Mouse (Mus musculus): Measurements from ENCODE around the gene Snrpa. TPM values are rescaled to one million over a fixed set of nuclear protein-coding genes. Genes with fewer than 3 reads are reported as not detected.

The Snrpa gene
- polyA plus RNA-seq, 1 experiment: 228 TPM

DNA sequence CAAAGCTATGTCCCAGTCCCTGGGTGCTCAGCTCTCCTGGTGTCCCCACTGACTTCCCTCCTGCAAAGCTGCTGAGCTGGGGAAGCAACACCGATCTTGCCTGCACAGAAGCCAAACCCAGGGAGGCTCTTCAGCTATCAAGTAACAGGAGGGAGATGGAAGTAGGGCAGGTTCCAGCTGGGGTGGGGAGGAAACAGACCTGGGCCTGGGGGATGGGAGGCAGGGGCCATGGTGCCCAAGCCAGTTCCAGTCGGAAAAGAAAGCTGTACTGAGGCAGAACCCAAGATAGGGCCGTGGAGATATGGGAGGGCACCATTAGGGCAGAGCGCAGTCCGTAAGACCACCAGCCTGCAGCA is 32.6 kb downstream of the Snrpa start:
- H3K9me3 ChIP-seq (replicated peaks; ENCODE audit: control insufficient read depth, insufficient read depth, low read length, poor library complexity, severe bottlenecking): no peaks in the 10 kb centered on the region
- no peak overlapping the region for H3K4me3 ChIP-seq (ENCODE audit: low read depth, low read length)
- H3K4me1 ChIP-seq (ENCODE audit: control insufficient read depth, insufficient read depth, low read length): peaks cover 2% of the 10 kb centered on the region
- H3K9ac ChIP-seq (ENCODE audit: low read depth, poor library complexity, severe bottlenecking): no peak overlapping the region
- no peaks in the 10 kb centered on the region for H3K36me3 ChIP-seq (ENCODE audit: control insufficient read depth, insufficient read depth, low read length, poor library complexity, severe bottlenecking)
- TF ChIP-seq CTCF (IDR thresholded peaks at IDR 0.05; ENCODE audit: low read depth, low read length) (no peak), POLR2A (IDR thresholded peaks at IDR 0.05; ENCODE audit: insufficient read depth, low read length) (no peak), EP300 (IDR thresholded peaks at IDR 0.05; ENCODE audit: insufficient read depth, low read depth, low read length) (no peak)
- H3K27ac ChIP-seq (ENCODE audit: insufficient read depth, low read length): no peak overlapping the region
- no peaks in the 10 kb centered on the region for H3K27me3 ChIP-seq (ENCODE audit: control insufficient read depth, insufficient read depth, low read length, poor library complexity, severe bottlenecking)

GRCm38 (mm10) chr7:27162780-27163449 is 33.2 kb downstream of the Snrpa start:
- Histone ChIP-seq H3K9ac (ENCODE audit: low read depth, poor library complexity, severe bottlenecking) (no peak overlapping the region), H3K4me1 (ENCODE audit: control insufficient read depth, insufficient read depth, low read length) (peaks cover 2% of the 10 kb centered on the region), H3K9me3 (replicated peaks; ENCODE audit: control insufficient read depth, insufficient read depth, low read length, poor library complexity, severe bottlenecking) (no peaks in the 10 kb centered on the region), H3K27me3 (ENCODE audit: control insufficient read depth, insufficient read depth, low read length, poor library complexity, severe bottlenecking) (no peaks in the 10 kb centered on the region), H3K27ac (ENCODE audit: insufficient read depth, low read length) (no peak overlapping the region), H3K4me3 (ENCODE audit: low read depth, low read length) (no peak overlapping the region), H3K36me3 (ENCODE audit: control insufficient read depth, insufficient read depth, low read length, poor library complexity, severe bottlenecking) (no peaks in the 10 kb centered on the region)
- no peak for TF ChIP-seq EP300 (IDR thresholded peaks at IDR 0.05; ENCODE audit: insufficient read depth, low read depth, low read length)
- no peak for TF ChIP-seq POLR2A (IDR thresholded peaks at IDR 0.05; ENCODE audit: insufficient read depth, low read length)
- no peak for TF ChIP-seq CTCF (IDR thresholded peaks at IDR 0.05; ENCODE audit: low read depth, low read length)

- H3K4me1 ChIP-seq (ENCODE audit: control insufficient read depth, insufficient read depth, low read length): peaks cover 2% of the 10 kb centered on the region
- TF ChIP-seq EP300 (IDR thresholded peaks at IDR 0.05; ENCODE audit: insufficient read depth, low read depth, low read length): no peak
- TF ChIP-seq POLR2A (IDR thresholded peaks at IDR 0.05; ENCODE audit: insufficient read depth, low read length): no peak
- TF ChIP-seq CTCF (IDR thresholded peaks at IDR 0.05; ENCODE audit: low read depth, low read length): no peak
- no peaks in the 10 kb centered on the region for H3K9me3 ChIP-seq (replicated peaks; ENCODE audit: control insufficient read depth, insufficient read depth, low read length, poor library complexity, severe bottlenecking)
- H3K4me3 ChIP-seq (ENCODE audit: low read depth, low read length): no peak overlapping the region
- H3K36me3 ChIP-seq (ENCODE audit: control insufficient read depth, insufficient read depth, low read length, poor library complexity, severe bottlenecking): no peaks in the 10 kb centered on the region
- no peaks in the 10 kb centered on the region for H3K27me3 ChIP-seq (ENCODE audit: control insufficient read depth, insufficient read depth, low read length, poor library complexity, severe bottlenecking)
- no peak overlapping the region for H3K9ac ChIP-seq (ENCODE audit: low read depth, poor library complexity, severe bottlenecking)
- no peak overlapping the region for H3K27ac ChIP-seq (ENCODE audit: insufficient read depth, low read length)
Observed at GRCm38 (mm10) chr7:27161744-27162143, 34.3 kb downstream of the Snrpa start.

- H3K27ac ChIP-seq (ENCODE audit: insufficient read depth, low read length): no peak overlapping the region
- no peaks in the 10 kb centered on the region for H3K36me3 ChIP-seq (ENCODE audit: control insufficient read depth, insufficient read depth, low read length, poor library complexity, severe bottlenecking)
- no peak overlapping the region for H3K4me3 ChIP-seq (ENCODE audit: low read depth, low read length)
- H3K9ac ChIP-seq (ENCODE audit: low read depth, poor library complexity, severe bottlenecking): no peak overlapping the region
- TF ChIP-seq POLR2A (IDR thresholded peaks at IDR 0.05; ENCODE audit: insufficient read depth, low read length): no peak
- TF ChIP-seq CTCF (IDR thresholded peaks at IDR 0.05; ENCODE audit: low read depth, low read length): no peak
- no peak for TF ChIP-seq EP300 (IDR thresholded peaks at IDR 0.05; ENCODE audit: insufficient read depth, low read depth, low read length)
- H3K9me3 ChIP-seq (replicated peaks; ENCODE audit: control insufficient read depth, insufficient read depth, low read length, poor library complexity, severe bottlenecking): no peaks in the 10 kb centered on the region
- H3K4me1 ChIP-seq (ENCODE audit: control insufficient read depth, insufficient read depth, low read length): peaks cover 3% of the 10 kb centered on the region
- no peaks in the 10 kb centered on the region for H3K27me3 ChIP-seq (ENCODE audit: control insufficient read depth, insufficient read depth, low read length, poor library complexity, severe bottlenecking)
Observed at GRCm38 (mm10) chr7:27160921-27161320, 35.1 kb downstream of the Snrpa start.

DNA sequence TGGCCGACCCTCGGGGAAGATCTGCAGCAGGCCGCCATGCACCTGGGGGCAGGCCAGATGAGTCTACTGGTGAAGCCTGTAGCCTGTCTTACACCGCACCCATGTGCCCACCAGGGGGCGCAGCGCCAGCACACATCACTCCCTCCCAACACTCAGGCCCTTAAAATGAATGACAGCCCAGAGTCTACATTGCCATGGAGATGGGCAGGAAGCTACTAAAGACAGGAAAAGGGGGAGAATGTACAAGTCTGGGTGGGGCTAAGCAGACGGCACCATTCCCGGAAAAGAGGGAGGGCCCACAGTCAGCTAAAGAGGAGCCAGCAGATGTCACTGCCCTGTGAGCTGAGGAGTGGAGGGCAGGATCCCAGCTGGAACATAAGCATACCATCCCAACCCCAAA is 36.2 kb downstream of the Snrpa start:
- Histone ChIP-seq H3K4me3 (ENCODE audit: low read depth, low read length) (no peak overlapping the region), H3K36me3 (ENCODE audit: control insufficient read depth, insufficient read depth, low read length, poor library complexity, severe bottlenecking) (no peaks in the 10 kb centered on the region), H3K27ac (ENCODE audit: insufficient read depth, low read length) (peak overlapping the region; percentile 18; the same call in 1 of the 2 replicates), H3K9ac (ENCODE audit: low read depth, poor library complexity, severe bottlenecking) (no peak overlapping the region), H3K4me1 (ENCODE audit: control insufficient read depth, insufficient read depth, low read length) (peaks cover 3% of the 10 kb centered on the region), H3K27me3 (ENCODE audit: control insufficient read depth, insufficient read depth, low read length, poor library complexity, severe bottlenecking) (no peaks in the 10 kb centered on the region), H3K9me3 (replicated peaks; ENCODE audit: control insufficient read depth, insufficient read depth, low read length, poor library complexity, severe bottlenecking) (no peaks in the 10 kb centered on the region)
- TF ChIP-seq EP300 (IDR thresholded peaks at IDR 0.05; ENCODE audit: insufficient read depth, low read depth, low read length) (0 out of 2 replicates have a peak, but pooled peaks have one; percentile 5), CTCF (IDR thresholded peaks at IDR 0.05; ENCODE audit: low read depth, low read length) (peak; percentile 97), POLR2A (IDR thresholded peaks at IDR 0.05; ENCODE audit: insufficient read depth, low read length) (no peak)

DNA sequence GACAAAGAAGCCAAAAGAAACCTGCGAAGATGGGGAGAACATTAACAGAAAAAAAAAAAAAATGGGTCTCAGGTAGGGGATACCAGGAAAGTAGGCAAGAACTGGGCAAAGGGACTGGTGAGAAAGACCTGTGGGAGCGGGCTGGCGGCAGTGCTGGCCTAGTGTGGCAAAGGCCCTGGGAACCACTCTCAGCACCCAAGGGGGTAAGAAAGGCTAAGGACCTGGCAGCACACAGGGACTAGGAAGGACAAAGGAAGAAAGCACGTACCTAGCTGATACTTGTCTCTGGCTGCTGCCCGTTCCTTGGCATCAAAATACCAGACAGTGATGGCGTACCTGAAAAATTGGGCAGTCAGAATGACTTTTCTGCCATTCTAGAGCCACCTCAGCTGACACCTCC is 36.8 kb downstream of the Snrpa start:
- TF ChIP-seq EP300 (IDR thresholded peaks at IDR 0.05; ENCODE audit: insufficient read depth, low read depth, low read length): no peak
- no peak for TF ChIP-seq CTCF (IDR thresholded peaks at IDR 0.05; ENCODE audit: low read depth, low read length)
- no peak for TF ChIP-seq POLR2A (IDR thresholded peaks at IDR 0.05; ENCODE audit: insufficient read depth, low read length)
- Histone ChIP-seq H3K9ac (ENCODE audit: low read depth, poor library complexity, severe bottlenecking) (no peak overlapping the region), H3K36me3 (ENCODE audit: control insufficient read depth, insufficient read depth, low read length, poor library complexity, severe bottlenecking) (no peaks in the 10 kb centered on the region), H3K9me3 (replicated peaks; ENCODE audit: control insufficient read depth, insufficient read depth, low read length, poor library complexity, severe bottlenecking) (no peaks in the 10 kb centered on the region), H3K27me3 (ENCODE audit: control insufficient read depth, insufficient read depth, low read length, poor library complexity, severe bottlenecking) (no peaks in the 10 kb centered on the region), H3K27ac (ENCODE audit: insufficient read depth, low read length) (no peak overlapping the region), H3K4me3 (ENCODE audit: low read depth, low read length) (no peak overlapping the region), H3K4me1 (ENCODE audit: control insufficient read depth, insufficient read depth, low read length) (peaks cover 3% of the 10 kb centered on the region)
